Mouse (Mus musculus): ENCODE measurements around the gene Umod. TPM values are rescaled to one million over a fixed set of nuclear protein-coding genes. Genes with fewer than 3 reads are reported as not detected.

Umod gene
- polyA plus RNA-seq, 1 experiment from 2014 or later, result not detected

GRCm38 (mm10) chr7:119427180-119427616, 51.9 kb downstream of the Umod start:
- Histone ChIP-seq H3K27ac (no peak overlapping the region), H3K9ac (no peak overlapping the region), H3K4me1 (no peaks in the 10 kb centered on the region), H3K27me3 (no peaks in the 10 kb centered on the region), H3K4me3 (no peak overlapping the region), H3K4me2 (no peak overlapping the region), H3K36me3 (no peaks in the 10 kb centered on the region), H3K9me3 (no peaks in the 10 kb centered on the region)
- WGBS, result 17% methylated on average over 6 of the region's 6 CpGs
- ATAC-seq (ENCODE audit: borderline replicate concordance, extremely low read depth, low FRiP score, low TSS enrichment), result no peak

DNA sequence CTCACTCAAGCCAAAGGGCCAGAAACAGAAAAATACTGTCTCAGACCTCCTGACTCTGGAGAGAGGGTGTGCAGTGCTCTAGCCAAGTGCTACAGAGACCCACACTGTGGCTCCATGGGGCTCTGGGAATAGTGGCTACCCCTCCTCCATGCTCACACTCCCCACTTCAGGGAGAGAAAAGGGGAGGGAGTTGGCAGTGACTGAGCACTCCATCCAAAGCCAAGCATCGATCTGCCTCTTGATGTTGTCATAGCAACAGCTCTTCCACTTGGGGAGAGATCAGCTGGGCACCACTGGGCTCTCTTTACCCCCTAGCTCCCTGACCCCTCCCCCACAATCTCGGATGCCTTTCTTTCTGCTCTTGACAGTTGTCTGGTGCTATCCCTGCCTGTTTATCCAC, 58.4 kb downstream of the Umod start:
- no peaks in the 10 kb centered on the region for H3K27me3 ChIP-seq
- no peaks in the 10 kb centered on the region for H3K9me3 ChIP-seq
- no peaks in the 10 kb centered on the region for H3K4me1 ChIP-seq
- no peak; the same call in 1 of the 2 replicates for ATAC-seq (ENCODE audit: borderline replicate concordance, extremely low read depth, low FRiP score, low TSS enrichment)
- no peak overlapping the region for H3K4me2 ChIP-seq
- no peak overlapping the region for H3K9ac ChIP-seq
- H3K36me3 ChIP-seq, result no peaks in the 10 kb centered on the region
- WGBS, result 7% methylated on average over 2 of the region's 2 CpGs
- no peak overlapping the region for H3K27ac ChIP-seq
- no peak overlapping the region for H3K4me3 ChIP-seq

GRCm38 (mm10) chr7:119418523-119418922, 60.6 kb downstream of the Umod start:
- Histone ChIP-seq H3K36me3 (no peaks in the 10 kb centered on the region), H3K27me3 (no peaks in the 10 kb centered on the region), H3K4me2 (no peak overlapping the region), H3K27ac (no peak overlapping the region), H3K4me3 (no peak overlapping the region), H3K4me1 (no peaks in the 10 kb centered on the region), H3K9me3 (no peaks in the 10 kb centered on the region), H3K9ac (no peak overlapping the region)
- ATAC-seq (ENCODE audit: borderline replicate concordance, extremely low read depth, low FRiP score, low TSS enrichment), result no peak
- 52% methylated on average over 1 of the region's 1 CpGs for WGBS

Other genes starting within 250 kb of the Umod start
- not detected in 2 replicates for gene Gp2, start 20.0 kb downstream of the Umod start, polyA plus RNA-seq (2015; fragmentation: Nextera tagmentation; extraction: Ambion mirVana)
- 0.19 TPM in 1 of 2 replicates, not detected in the other for gene Acsm5, start 40.2 kb upstream of the Umod start, polyA plus RNA-seq (2015; fragmentation: Nextera tagmentation; extraction: Ambion mirVana)
- gene Pdilt, start 44.2 kb upstream of the Umod start, polyA plus RNA-seq (2015; fragmentation: Nextera tagmentation; extraction: Ambion mirVana), result 0.14 TPM in 1 of 2 replicates, not detected in the other
- gene Acsm2, start 75.1 kb upstream of the Umod start, polyA plus RNA-seq (2015; fragmentation: Nextera tagmentation; extraction: Ambion mirVana), result 0.20 TPM in 1 of 2 replicates, not detected in the other
- 3.5 and 4.0 TPM in 2 replicates for gene Acsm1, start 127.7 kb upstream of the Umod start, polyA plus RNA-seq (2015; fragmentation: Nextera tagmentation; extraction: Ambion mirVana)
- 0.09 TPM in 1 of 2 replicates, not detected in the other for gene Acsm4, start 210.7 kb upstream of the Umod start, polyA plus RNA-seq (2015; fragmentation: Nextera tagmentation; extraction: Ambion mirVana)
- gene Thumpd1, start 241.5 kb upstream of the Umod start, polyA plus RNA-seq (2015; fragmentation: Nextera tagmentation; extraction: Ambion mirVana), result 70.1 and 72.0 TPM in 2 replicates